Mouse (Mus musculus) C2C12 (cell line): Measurements from ENCODE around the gene Cbwd1.

Experiments used
- CEBPB ChIP-seq: IDR thresholded peaks from one replicate; pipeline ENCODE4 v1.6.1; 2011; ENCODE audit warnings: low read depth, mild to moderate bottlenecking, control low read depth, moderate library complexity
- CTCF ChIP-seq: IDR thresholded peaks from one replicate; pipeline ENCODE4 v1.5.1; 2011; ENCODE audit not compliant: control insufficient read depth, insufficient read depth, insufficient read length
- FOSL1 ChIP-seq: IDR thresholded peaks from one replicate; pipeline ENCODE4 v1.8.0; 2011; ENCODE audit warnings: mild to moderate bottlenecking, low read length; ENCODE audit not compliant: poor library complexity, insufficient read depth, severe bottlenecking
- MAX ChIP-seq: IDR thresholded peaks from one replicate; pipeline ENCODE4 v1.6.1; 2011; ENCODE audit warnings: mild to moderate bottlenecking, control low read depth
- MYOD1 ChIP-seq: IDR thresholded peaks from one replicate; pipeline ENCODE4 v1.6.1; 2011; ENCODE audit warnings: low read depth; ENCODE audit not compliant: control insufficient read depth, insufficient read length
- MYOG ChIP-seq: IDR thresholded peaks from one replicate; pipeline ENCODE4 v1.6.1; 2011; ENCODE audit not compliant: control insufficient read depth, insufficient read length; ENCODE audit errors: extremely low read depth
- USF1 ChIP-seq: IDR thresholded peaks from one replicate; pipeline ENCODE4 v1.6.1; 2011; ENCODE audit warnings: low read depth, mild to moderate bottlenecking, control low read depth, moderate library complexity

DNA sequence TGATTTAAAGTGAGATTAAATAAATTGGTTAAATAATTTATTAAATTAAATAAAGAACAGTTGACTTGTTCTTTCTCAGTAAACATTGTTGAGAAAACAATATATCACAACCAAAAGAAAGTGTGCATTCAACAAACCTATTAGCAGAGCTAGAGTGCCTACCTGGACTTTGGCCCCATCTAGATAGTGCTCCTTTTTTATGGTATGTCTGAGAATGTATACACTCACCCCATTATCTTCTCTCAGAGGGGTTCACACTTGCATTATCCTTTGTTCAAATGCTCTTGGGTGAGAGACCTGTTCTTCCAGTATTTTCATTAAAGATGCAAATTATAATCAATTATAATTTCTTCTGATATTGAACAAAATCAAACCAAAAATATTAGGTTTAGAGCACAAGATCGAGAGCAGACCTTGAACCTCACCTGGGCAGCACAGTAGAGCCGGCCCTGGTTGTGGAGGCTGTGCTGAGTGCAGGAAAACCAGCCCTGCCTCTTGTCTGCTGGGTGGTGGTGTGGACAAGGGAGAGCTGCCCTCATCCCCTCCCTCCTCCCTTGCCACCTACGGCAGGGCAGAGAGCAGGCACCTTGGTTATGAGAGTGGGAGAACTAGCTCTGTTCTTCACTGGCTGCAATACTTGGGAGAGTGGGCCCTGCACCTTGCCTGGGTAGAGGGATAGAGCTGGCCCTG lies 11.4 kb upstream of the Cbwd1 start:
- TF ChIP-seq CTCF (no peak), MAX (no peak), CEBPB (no peak), MYOG (no peak), USF1 (no peak), MYOD1 (no peak), FOSL1 (no peak)
